Mouse (Mus musculus) cortical plate, adult 2 months (tissue): ENCODE measurements around the gene Adora1. TPM values are rescaled to one million over a fixed set of nuclear protein-coding genes. Genes with fewer than 3 reads are reported as not detected.
A peak's percentile ranks its signal among the peaks of the same experiment; 100 is the strongest.

Experiments
- H3K27ac ChIP-seq: fragments of 200-500 bp; 2 replicates; pipeline ENCODE4 v1.5.1; 2012; ENCODE audit warnings: low read length, control low read depth, inconsistent platforms; ENCODE audit not compliant: insufficient read depth
- H3K4me1 ChIP-seq: fragments of 200-500 bp; 2 replicates; pipeline ENCODE4 v1.6.1; 2011; ENCODE audit warnings: low read length; ENCODE audit not compliant: control insufficient read depth, insufficient read depth
- H3K4me3 ChIP-seq: fragments of 200-500 bp; 2 replicates; pipeline ENCODE4 v1.5.1; 2011; ENCODE audit warnings: mild to moderate bottlenecking, low read length, control low read depth; ENCODE audit not compliant: insufficient read depth
- CTCF ChIP-seq: fragments of 200-500 bp; IDR thresholded peaks from 2 replicates; pipeline ENCODE4 v1.5.1; 2011; ENCODE audit warnings: mild to moderate bottlenecking, control low read depth, low read length; ENCODE audit not compliant: insufficient read depth; ENCODE audit errors: extremely low read depth
- POLR2A ChIP-seq: fragments of 200-500 bp; IDR thresholded peaks from 2 replicates; pipeline ENCODE4 v1.6.1; 2011; ENCODE audit warnings: mild to moderate bottlenecking, low read length, control low read depth; ENCODE audit not compliant: insufficient read depth; ENCODE audit errors: extremely low read depth
- polyA plus RNA-seq: library from polyadenylated mRNA; depleted of rRNA; stranded (reverse); fragments of >200 nt; gene quantifications from 2 replicates; pipeline ENCODE4 v1.2.3, GENCODE M21; 2012

Gene Adora1
- polyA plus RNA-seq, 1 experiment, result 154 TPM

- TF ChIP-seq CTCF (no peak), POLR2A (no peak)
- no peak overlapping the region for H3K27ac ChIP-seq
- H3K4me1 ChIP-seq, result peaks cover 4% of the 10 kb centered on the region
- no peak overlapping the region for H3K4me3 ChIP-seq
Measured at GRCm38 (mm10) chr1:134242286-134242685, 7.1 kb upstream of the Adora1 start.

DNA sequence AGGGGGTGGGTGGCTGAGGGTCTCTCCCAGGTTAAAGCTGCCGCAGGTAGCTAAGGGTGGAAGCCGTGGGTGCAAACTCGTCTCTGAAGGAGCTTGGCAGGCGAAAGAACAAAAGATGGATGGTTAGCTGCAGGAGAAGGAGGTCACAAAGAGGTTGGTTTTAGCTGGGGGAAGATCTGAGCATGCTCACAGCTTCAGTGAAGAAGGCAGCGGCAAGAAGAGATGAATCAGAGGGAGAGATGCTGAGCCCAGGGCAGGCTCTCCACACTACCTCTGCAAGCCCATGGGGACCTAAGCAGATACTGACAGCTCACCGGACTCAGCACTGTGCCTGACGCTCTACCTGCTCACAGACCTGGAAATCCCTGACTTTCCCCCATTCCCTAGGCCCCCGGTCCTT, 6.1 kb upstream of the Adora1 start:
- no peak overlapping the region for H3K4me3 ChIP-seq
- TF ChIP-seq POLR2A (peak; percentile 53; the same call in 1 of the 2 replicates), CTCF (no peak)
- H3K4me1 ChIP-seq, result peaks cover 4% of the 10 kb centered on the region
- H3K27ac ChIP-seq, result 0 out of 2 replicates have a peak overlapping the region, but pooled peaks have one; percentile 32

DNA sequence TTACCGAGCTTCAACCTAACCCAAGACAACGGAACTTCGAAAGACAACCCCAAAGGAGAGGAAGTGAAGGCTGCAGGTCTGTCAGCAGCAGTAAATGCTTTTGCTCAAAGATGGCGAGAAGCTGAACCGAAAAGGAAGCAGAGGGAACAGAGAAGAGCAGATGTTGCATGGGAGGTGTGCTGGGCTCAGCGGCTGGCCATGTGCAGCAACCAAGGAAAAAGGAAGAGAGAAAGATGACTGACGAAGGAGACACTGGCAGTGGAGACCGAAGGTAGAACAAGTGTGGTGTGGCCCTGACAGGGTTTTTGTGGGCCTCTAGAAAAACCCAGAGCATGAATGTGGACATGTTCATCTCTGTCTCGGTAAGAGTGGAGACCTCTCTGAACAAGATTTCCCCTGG, 5.5 kb upstream of the Adora1 start:
- TF ChIP-seq CTCF (no peak), POLR2A (no peak)
- no peak overlapping the region for H3K27ac ChIP-seq
- no peak overlapping the region for H3K4me3 ChIP-seq
- peaks cover 4% of the 10 kb centered on the region for H3K4me1 ChIP-seq

GRCm38 (mm10) chr1:134237438-134237837, 2.2 kb upstream of the Adora1 start:
- Histone ChIP-seq H3K4me1 (peaks cover 4% of the 10 kb centered on the region), H3K27ac (no peak overlapping the region), H3K4me3 (no peak overlapping the region)
- TF ChIP-seq POLR2A (no peak), CTCF (no peak)

DNA sequence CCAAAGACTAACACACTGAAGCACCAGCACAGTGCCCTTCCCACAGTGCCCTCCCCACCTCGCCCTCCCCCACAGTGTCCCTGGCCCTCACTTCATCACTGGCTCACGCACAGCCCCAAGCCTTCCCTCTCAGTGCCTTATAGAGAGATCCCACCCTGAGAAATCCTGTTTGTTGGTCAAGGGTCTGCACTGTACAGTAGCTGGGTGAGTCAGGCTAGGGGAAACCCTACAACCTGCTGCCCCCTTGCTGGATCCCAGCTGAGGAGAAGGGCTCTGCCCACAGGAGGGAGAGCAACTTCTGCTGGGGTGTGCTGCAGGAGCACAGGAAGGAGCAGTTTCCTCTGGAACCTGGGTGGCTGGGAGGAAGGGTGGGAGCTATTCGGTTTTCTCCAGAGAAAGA, 911 bp upstream of the Adora1 start:
- Histone ChIP-seq H3K4me1 (peaks cover 3% of the 10 kb centered on the region), H3K4me3 (no peak overlapping the region; the same call in 1 of the 2 replicates), H3K27ac (no peak overlapping the region)
- no peak for TF ChIP-seq CTCF

GRCm38 (mm10) chr1:134234455-134235390, 508 bp downstream of the Adora1 start:
- peaks cover 9% of the 10 kb centered on the region for H3K4me1 ChIP-seq

DNA sequence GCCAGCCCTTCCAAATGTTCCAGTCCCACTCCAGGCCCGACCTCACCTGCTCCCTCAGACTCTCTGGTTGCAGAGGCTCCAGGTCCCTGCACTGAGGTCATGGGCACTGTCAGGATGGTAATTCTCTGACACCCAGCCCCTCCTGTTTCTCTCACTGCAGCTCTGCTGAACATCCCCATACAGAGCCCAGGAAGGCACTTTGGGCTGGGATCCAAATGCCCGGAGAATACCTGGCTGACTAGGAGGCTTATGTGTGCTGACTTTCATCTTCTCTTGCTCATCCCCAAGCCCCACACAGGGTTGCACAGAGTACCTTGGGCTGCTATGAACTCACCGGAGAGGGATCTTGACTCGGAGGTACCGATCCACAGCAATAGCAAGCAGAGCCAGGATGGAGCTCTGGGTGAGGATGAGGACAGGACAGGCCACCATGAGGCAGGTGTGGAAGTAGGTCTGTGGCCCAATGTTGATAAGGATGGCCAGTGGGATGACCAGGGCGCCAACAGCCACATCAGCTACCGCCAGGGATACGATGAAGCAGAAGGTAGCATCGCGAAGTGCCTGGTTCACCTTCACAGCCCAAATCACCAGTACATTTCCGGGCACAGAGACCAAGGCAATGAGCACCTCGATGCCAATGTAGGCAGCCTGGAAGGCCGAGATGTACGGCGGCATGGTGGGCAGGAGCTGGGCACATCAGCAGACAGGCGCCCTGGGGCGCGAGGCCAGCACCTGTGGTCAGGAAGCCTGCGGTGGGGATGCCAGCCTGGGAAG, 1.4 kb downstream of the Adora1 start:
- H3K4me1 ChIP-seq, result peaks cover 10% of the 10 kb centered on the region
- peak overlapping the region; percentile 87 for H3K4me3 ChIP-seq
- TF ChIP-seq POLR2A, result no peak
- no peak for TF ChIP-seq CTCF
- H3K27ac ChIP-seq, result peak overlapping the region; percentile 85

More at GRCm38 (mm10) chr1:134234455-134235390, 508 bp downstream of the Adora1 start:
- TF ChIP-seq POLR2A (peak; percentile 80; the same call in 1 of the 2 replicates), CTCF (no peak)
- H3K27ac ChIP-seq, result peak overlapping the region; percentile 88
- peak overlapping the region; percentile 87 for H3K4me3 ChIP-seq

DNA sequence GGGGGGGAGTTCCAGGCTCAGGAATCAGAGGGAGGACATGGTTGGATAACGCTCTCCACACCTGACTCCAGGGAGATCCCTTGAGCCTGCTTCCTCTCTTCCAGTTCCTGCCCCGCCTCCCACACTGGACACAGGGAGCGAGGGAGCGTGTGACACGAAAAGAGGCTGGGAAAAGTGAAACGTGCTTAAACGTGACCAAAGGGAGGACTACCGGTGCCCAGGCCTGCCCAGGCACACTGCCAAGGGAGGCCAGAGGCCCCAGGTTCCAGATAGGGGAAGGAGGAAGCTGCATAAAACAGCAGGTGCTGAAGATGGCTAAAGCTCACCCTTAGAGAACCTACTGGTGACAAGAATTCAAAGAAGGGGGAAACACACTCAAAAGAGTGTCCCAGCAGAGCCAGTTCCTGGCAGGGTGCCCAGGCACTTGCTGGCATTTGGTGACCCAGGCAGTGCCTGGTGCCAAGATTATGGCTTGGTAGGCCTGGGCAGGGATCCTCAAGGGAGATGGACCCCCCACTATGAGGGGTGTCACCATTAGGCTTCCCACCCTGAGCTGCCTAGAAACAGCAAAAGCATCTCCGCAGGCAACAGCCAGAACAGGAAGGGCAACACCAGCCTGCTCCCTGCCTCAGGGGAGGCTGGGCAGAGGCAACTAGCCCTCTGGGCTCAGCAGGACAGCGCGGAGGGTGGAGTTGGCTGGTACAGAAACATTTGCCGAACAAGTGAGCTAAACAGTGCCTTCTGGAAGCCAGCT, 2.3 kb downstream of the Adora1 start:
- H3K4me3 ChIP-seq, result peak overlapping the region; percentile 87
- TF ChIP-seq POLR2A (peak; percentile 46; the same call in 1 of the 2 replicates), CTCF (no peak)
- H3K27ac ChIP-seq, result peak overlapping the region; percentile 85
- peaks cover 8% of the 10 kb centered on the region for H3K4me1 ChIP-seq

DNA sequence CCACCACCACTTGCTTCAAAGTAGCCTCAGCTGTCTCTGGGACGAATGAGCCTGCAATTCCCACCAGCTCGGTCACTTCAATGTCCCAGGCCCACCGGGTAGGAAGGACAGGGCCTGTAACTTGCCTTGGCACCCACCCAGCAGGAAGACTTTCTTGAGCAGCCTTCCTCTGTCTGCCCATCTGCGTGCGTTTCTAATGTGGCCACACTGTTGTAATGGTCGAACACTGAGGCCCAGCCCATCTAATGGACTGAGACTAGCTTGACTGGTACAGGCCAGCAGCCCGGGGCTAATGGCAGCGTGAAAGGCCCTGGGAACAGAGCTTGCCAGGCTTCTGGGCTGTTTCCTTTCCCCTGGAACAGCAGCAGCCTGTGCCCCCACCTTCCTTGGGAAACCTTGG, 2.9 kb downstream of the Adora1 start:
- Histone ChIP-seq H3K4me3 (peak overlapping the region; percentile 87), H3K27ac (peak overlapping the region; percentile 85), H3K4me1 (peaks cover 8% of the 10 kb centered on the region)
- TF ChIP-seq CTCF (no peak), POLR2A (no peak)
